Mouse (Mus musculus) embryo, embryonic 10.5 days (tissue): ENCODE data around the gene Bola1.
A peak's percentile ranks its signal among the peaks of the same experiment; 100 is the strongest.
"Not testable (repeated sequence)": the region's sequence is repeated elsewhere in the genome, so short reads cannot be mapped to it uniquely, and the experiment has no call there.

ENCODE experiments used
- DNase-seq: peaks from one replicate; pipeline ENCODE4 v3.0.0-alpha.2; 2015; ENCODE audit warnings: low spot score

The Bola1 gene

DNA sequence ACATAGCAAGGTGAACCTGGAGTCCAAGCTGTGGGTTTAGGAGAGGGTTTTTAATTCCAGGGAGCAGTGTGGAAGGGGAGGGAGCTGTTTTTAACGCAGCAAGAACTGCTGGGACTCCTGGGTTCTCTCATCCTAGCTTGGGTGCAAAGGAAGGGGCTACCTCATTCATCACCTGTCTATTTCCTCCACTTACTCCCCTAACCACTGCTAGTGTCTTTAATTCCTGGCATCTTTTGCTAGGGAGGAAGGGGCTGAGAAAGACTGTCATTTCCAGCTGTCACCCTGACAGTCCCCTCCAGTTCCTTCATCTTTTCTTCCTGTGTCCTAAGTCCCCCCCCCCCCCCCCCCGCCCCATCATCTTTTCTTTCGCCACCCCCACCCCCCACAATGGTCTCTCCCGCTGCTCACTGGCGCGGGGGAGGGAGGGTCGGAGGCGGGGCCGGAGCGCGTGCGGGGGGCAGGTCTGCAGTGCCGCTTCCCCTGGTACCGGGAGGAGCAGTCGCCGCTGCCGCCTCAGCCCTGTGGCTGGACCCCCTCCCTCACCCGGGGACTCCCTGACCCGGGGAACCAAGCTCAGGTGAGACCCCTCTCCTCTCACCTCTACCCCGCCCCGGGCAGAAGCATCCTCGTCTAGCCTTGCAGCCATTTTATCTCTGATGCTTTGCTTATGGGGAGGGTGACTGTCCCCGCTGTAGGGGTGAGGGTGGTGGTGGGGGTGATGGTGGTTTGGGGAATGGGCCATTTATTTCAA, 38.6 kb downstream of the Bola1 start, which contains the start of gene Sv2a:
Sv2a (plus strand) TSS at position 425 of the 751 bp plus-strand sequence.
- peak; percentile 35 for DNase-seq

- DNase-seq = no peak
Measured at GRCm38 (mm10) chr3:96179531-96179930, 40.0 kb downstream of the Bola1 start.

- DNase-seq = no peak
Measured at GRCm38 (mm10) chr3:96178902-96179301, 40.6 kb downstream of the Bola1 start.

DNA sequence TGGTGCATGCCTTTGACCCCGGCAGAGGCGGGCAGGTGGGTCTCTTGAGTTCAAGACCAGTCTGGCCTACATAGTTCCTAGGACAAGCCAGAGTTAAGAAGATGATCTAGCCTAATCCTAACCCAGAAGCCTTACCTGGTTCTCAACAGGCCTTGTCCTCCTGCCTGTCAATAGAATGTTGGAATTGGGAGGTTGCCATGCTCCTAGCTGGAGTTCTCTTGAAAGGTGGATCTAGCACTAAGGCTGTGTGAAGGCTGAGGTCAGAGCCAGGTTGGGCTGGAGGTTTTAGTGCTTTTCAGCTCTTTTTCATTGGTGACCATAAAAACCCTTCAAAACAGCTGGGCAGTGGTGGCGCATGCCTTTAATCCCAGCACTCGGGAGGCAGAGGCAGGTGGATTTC, 41.1 kb downstream of the Bola1 start:
- no peak for DNase-seq

DNA sequence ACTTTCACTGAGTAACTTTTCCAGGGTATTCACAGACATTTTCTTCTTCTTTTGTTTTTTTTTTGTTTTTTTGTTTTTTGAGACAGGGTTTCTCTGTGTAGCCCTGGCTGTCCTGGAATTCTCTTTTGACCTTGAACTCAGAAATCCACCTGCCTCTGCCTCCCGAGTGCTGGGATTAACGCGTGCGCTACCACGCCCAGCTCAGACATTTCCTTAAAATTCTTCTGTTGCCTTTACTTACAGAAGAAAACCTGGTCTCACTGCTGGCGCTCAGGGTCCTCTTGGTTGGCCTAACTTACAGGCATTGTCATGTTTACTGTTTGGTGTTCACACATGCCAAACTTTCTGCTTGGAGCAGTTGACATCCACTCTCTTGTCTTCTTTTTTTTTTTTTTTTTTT, 44.3 kb downstream of the Bola1 start:
- no peak for DNase-seq

- not testable (repeated sequence) for DNase-seq
Measured at GRCm38 (mm10) chr3:96174042-96174441, 45.5 kb downstream of the Bola1 start.

- DNase-seq = no peak
Measured at GRCm38 (mm10) chr3:96173185-96173584, 46.3 kb downstream of the Bola1 start.

- peak; percentile 96 for DNase-seq
Measured at GRCm38 (mm10) chr3:96172197-96173178, 47.0 kb downstream of the Bola1 start, which contains the start of gene Sf3b4. Gene Sf3b4, plus strand, starts transcription at chr3:96172332.

GRCm38 (mm10) chr3:96171583-96172196, 47.8 kb downstream of the Bola1 start:
- DNase-seq = peak; percentile 8

GRCm38 (mm10) chr3:96170976-96171545, 48.4 kb downstream of the Bola1 start:
- peak; percentile 12 for DNase-seq

DNA sequence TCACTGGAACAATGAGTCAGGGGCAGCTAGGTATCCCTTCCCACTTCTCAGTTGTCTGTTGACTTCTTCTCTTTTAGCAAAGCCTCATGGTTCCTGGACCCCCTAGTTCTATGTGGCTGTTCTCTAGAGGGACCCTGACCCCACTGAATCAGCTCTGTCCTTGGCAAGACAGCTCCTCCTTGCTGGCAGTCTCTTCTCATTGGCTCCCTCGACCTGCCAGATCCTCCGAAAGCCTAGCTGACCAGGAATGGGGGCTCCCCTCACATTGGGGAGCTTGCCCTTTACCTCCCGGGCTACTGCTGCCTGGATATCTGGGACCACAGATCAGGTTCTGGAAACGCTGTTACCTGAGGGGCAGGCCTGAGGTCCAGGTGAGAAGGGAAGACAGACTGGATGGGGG, 49.2 kb downstream of the Bola1 start:
- no peak for DNase-seq

GRCm38 (mm10) chr3:96168466-96169158, 50.9 kb downstream of the Bola1 start:
- no peak for DNase-seq

DNA sequence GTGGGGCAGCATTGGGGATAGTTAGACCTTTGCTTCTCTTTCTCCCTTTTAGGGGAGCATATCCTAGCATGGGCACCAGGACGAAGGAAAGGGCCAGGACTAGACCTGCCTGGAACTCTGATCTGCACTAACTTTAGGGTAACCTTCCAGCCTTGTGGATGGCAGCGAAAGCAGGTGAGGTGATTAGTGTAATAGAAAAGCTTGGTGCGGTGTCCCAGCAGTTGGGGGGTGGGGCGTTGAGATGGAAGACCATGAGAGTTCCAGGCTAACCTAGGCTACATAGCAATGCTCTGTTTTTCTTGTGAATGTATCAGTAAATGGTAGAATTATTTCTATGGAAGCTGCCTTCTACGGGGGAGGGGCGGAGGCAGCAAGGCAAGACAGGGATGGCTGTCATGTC, 56.5 kb downstream of the Bola1 start:
- DNase-seq = no peak

DNA sequence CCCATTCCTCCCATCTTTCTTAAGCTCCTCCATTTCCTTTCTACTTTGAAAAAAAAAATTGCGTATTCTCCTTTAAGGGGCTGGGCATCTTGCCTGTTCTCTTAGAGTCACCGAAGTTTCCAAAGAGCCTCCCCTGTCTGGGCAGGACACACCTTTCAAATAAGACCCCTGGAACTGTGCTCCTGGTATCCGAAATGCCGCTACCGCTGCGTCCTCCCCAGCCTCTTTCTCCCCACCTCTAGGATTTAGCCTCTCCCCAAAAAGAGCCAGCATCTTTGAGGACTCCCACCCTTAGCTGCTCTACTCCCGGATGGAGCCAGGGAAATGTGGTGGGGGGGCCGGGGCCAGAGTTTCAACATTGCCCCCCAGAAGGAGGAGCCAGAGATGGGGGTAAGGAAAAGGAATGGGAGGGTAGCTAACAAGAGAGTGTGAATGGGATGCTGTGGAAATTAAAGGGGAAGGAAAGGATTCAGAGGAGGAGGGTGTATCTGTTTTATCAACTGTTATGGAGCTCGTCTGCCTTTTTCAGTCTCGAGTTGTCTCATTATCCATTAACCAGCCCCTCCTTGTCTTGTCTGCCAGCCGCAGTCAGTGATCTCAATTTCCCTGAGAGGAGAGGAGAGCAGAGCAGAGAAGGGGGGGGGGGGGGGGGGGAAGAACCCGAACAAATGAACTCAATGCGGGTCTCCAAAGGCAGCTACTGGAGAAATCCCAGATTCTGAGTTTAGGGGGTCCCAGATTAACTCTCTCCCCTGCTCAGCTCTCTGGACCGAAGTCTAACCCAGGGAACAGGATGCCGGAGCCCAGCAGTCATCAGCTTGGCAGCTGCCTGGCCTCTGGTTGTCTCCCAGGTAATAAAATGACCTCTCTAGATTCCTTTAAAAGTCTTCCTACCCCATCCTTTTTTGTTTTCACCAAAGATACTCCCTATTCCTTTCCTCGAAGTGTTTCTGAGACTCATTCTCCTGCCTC, 57.4 kb downstream of the Bola1 start, which contains the start of gene Mtmr11:
Mtmr11 (plus strand) TSS at position 136 of the 972 bp plus-strand sequence.
- peak; percentile 50 for DNase-seq

- DNase-seq = peak; percentile 80
Measured at GRCm38 (mm10) chr3:96160803-96161516, 58.5 kb downstream of the Bola1 start.

DNA sequence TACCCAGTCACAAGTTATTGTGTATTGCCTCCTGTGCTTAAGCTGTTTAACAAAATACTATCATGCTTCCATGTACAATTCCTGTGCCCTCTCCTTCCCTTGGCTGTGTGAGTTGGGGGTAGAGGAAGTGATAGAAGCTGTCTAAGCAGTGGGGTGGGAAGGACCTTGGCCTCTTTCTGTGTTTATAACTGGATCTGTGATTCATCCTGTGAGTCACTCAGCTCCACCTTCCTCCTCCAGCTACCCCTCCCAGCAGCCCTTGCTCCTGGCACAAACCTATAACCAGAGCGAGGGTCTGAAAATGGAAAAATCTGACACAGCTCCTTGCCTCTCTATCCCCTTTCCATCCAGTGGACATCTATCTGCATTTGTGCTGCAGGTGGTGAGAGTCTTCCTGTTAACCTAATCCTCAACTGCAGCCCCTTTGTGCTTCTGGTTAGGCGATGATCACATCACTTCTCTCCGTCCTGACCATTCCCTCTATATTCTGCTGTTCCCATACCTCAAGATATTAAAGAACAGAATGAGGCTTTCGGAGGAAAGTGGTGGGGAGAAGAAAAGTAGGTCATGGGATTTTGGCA, 59.2 kb downstream of the Bola1 start:
- peak; percentile 17 for DNase-seq

- DNase-seq = no peak
Measured at GRCm38 (mm10) chr3:96159820-96160219, 59.7 kb downstream of the Bola1 start.

GRCm38 (mm10) chr3:96155501-96155900, 64.0 kb downstream of the Bola1 start:
- no peak for DNase-seq

GRCm38 (mm10) chr3:96152611-96153010, 66.9 kb downstream of the Bola1 start:
- no peak for DNase-seq
